Mouse (Mus musculus): ENCODE measurements around the gene H2-M2.
"Not testable (repeated sequence)": the region's sequence is repeated elsewhere in the genome, so short reads cannot be mapped to it uniquely, and the experiment has no call there.

H2-M2 gene

DNA sequence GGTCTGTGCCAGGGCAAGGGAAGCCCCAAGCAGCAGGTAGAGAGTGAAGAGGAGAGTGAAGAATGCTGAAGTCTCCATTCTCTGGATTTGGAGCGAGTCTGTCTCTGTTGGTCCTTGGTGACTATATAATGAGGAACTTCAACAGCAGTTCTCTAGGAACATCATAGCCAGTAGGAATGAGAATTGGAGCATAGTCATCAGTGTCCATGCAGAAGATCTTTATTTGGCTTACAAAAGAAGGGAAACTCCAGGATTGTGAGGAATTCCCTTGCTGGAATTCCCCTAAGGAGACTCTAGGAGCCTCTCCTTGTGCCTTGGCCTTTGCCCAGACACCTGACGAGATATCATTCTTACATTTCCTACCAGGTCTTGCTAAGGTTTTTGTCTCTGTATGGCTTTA, at the start of gene H2-M2:
Gene H2-M2 (minus strand): TSS at position 101 of the 400 bp plus-strand sequence.
- in situ Hi-C loops (cut with MseI, MboI) = no loop called here

DNA sequence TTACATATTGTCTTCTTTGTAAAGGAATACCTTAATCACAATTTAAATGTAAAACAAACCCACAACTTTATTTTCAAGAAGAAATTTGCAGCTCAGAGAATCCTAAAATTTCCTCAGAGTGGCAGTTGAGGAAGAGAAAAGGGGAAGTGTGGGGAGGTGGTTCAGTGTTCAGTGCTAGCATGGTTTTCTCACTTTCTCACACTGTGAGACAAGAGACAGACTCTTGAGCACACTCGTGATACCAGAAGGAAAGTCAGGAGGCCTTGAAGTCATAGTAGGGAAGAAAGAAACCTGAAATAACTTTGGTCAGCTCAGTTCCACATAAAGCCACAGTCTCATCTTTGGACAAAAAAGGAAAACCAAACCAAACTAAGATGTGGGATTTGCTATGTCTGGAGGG, 42.1 kb upstream of the H2-M2 start:
- in situ Hi-C loops (cut with MseI, MboI) = not testable (repeated sequence)

DNA sequence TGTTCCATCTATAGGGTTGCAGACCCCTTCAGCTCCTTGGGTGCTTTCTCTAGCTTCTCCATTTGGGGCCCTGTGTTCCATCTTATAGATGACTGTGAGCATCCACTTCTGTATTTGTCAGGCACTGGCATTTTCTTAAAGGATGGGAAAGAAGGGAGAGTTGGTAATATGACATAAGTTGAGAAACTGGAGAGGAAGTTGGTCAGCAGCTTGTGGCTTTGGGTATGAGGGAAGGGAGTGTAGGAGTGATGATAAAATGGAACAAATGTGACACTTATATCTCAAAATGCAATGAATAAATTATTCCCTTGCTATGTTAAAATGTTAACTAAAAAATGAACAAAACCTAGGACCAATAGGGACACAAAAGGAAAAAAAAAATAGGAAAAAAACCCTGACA, 41.3 kb upstream of the H2-M2 start:
- in situ Hi-C loops (cut with MseI, MboI) = not testable (repeated sequence)

DNA sequence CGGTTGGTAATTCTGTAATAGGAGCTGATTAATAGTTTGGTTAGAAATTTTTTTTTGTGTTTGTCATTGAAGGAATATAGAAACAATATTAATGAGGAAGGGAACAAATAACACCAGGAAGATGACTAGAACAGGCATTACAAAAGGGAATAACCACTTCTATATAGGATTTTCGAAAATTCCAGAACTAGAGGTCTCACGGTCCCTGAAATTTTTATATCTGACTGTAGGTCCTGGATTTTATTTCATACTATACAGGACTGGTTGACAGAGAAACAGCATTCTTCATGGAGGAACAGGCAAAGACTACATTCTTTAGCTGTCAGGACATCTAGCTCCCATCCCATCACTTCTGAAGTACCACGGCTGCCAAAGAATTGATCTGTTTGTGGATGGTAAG, 24.4 kb upstream of the H2-M2 start, which contains the start of gene Olfr111:
Gene Olfr111 (plus strand): TSS at position 301 of the 400 bp plus-strand sequence.
- in situ Hi-C loops (cut with MseI, MboI) = no loop called here

DNA sequence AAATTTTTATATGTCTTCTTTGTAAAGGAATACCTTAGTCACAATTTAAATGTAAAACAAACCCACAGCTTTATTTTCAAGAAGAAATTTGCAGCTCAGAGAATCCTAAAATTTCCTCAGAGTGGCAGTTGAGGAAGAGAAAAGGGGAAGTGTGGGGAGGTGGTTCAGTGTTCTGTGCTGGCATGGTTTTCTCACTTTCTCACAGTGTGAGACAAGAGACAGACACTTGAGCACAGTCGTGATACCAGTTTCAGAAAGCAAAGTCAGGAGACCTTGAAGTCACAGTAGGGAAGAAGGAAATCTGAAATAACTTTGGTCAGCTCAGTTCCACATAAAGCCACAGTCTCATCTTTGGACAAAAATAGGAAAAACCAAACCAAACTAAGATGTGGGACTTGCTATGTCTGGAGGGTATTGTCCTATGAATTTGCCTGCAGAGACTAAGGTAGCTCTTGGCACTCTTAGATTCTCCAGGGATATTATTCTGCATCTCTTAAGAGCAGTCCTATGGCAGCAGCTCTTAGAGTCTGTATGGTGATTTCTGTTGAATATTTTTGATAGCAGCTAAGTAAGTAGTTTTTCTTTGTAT, 8.7 kb upstream of the H2-M2 start, which contains the start of gene Olfr110:
Gene Olfr110 (plus strand): TSS at position 539 of the 589 bp plus-strand sequence.
- in situ Hi-C loops (cut with MseI, MboI) = no loop called here

DNA sequence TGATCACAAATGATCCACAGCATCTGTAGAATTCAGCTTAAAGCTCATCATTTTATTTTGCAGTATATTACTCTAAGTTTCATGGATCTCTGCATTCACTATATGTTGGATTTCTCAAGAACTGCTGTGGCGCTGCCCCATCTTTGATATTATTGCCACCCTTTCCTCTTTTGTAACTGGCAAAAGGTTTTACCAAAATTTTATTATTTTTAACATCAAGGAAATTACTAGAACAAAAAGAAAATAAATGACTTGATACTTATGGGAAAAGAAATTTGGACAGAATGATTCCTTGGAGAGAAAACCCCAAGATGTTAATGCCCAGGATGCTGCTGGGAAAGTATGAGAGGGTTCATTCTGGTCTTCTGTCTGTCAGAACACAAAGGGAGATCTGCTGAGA, 24.7 kb downstream of the H2-M2 start, which contains the start of gene Olfr109:
Gene Olfr109 (plus strand): TSS at position 301 of the 400 bp plus-strand sequence.
- in situ Hi-C loops (cut with MseI, MboI) = no loop called here

DNA sequence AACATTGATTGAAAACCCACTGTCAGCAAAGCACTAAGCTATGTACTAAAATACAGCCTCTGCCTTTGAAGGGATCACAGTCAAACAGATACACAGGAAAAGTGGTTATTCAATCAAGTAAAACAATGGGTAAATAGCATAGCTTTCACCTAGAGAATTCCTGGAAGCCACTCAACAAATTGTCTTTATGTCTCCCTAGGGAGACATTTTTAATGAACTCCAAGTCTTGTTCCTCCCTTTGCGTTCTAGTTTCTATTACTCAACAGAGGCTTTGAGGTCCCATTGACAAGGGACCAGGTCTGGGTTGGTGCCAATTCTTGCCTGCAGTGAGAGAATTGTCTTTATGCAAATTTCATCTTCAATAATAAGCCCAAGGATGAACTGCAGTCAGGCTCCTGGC, 38.2 kb downstream of the H2-M2 start, which contains the start of gene Olfr108:
Gene Olfr108 (plus strand): TSS at position 301 of the 400 bp plus-strand sequence.
- in situ Hi-C loops (cut with MseI, MboI) = no loop called here

All from mouse trophoblast stem cell (cell line).